Mouse (Mus musculus) hindbrain, postnatal 0 days (tissue): ENCODE measurements around the gene Bub1. TPM values are rescaled to one million over a fixed set of nuclear protein-coding genes. Genes with fewer than 3 reads are reported as not detected.

Experiments
- ATAC-seq: fragments of 200-750 bp; cut with Nextera tagmentation; 2 replicates; pipeline ENCODE4 v1.8.0; 2017; ENCODE audit warnings: mild to moderate bottlenecking, moderate TSS enrichment, moderate library complexity
- DNase-seq: peaks from one replicate; pipeline ENCODE4 v3.0.0-alpha.2; 2015; ENCODE audit warnings: low spot score
- H3K27ac ChIP-seq: fragments of 300-500 bp; sonication (generic); 2 replicates; pipeline ENCODE4 v1.5.1; 2014; ENCODE audit warnings: mild to moderate bottlenecking
- H3K27me3 ChIP-seq: fragments of 300-500 bp; sonication (generic); 2 replicates; pipeline ENCODE4 v1.6.1; 2014; ENCODE audit warnings: low read length, mixed read lengths; ENCODE audit not compliant: insufficient read depth
- H3K36me3 ChIP-seq: fragments of 300-500 bp; sonication (generic); 2 replicates; pipeline ENCODE4 v1.6.1; 2014; ENCODE audit warnings: low read length, mixed read lengths; ENCODE audit not compliant: insufficient read depth
- H3K4me1 ChIP-seq: fragments of 300-500 bp; sonication (generic); 2 replicates; pipeline ENCODE4 v1.6.1; 2014; ENCODE audit warnings: antibody characterized with exemption, low read length, mixed read lengths; ENCODE audit not compliant: insufficient read depth
- H3K4me2 ChIP-seq: fragments of 300-500 bp; sonication (generic); 2 replicates; pipeline ENCODE4 v1.6.1; 2014; ENCODE audit warnings: low read depth, mild to moderate bottlenecking, low read length, moderate library complexity, mixed read lengths
- H3K4me3 ChIP-seq: fragments of 300-500 bp; sonication (generic); 2 replicates; pipeline ENCODE4 v1.5.1; 2014; ENCODE audit warnings: low read length
- H3K9ac ChIP-seq: fragments of 300-500 bp; sonication (generic); replicated peaks from 2 replicates; pipeline ENCODE4 v1.6.1; 2014; ENCODE audit warnings: mild to moderate bottlenecking, low read length, moderate library complexity, mixed read lengths
- H3K9me3 ChIP-seq: fragments of 300-500 bp; sonication (generic); 2 replicates; pipeline ENCODE4 v1.6.1; 2016; ENCODE audit warnings: low read length, mixed read lengths
- CTCF ChIP-seq: IDR thresholded peaks from 2 replicates; pipeline ENCODE4 v1.5.1; 2016; ENCODE audit warnings: antibody characterized with exemption, control low read depth, low read depth
- WGBS: fragments of 180-500 bp; shearing (Covaris S2); extraction: QIAGEN DNeasy Blood & Tissue Kit; methylation state at CpG from one replicate; pipeline ENCODE4 v1.1.7; 2014; 5-methylcytosine and 5-hydroxymethylcytosine counted together
- polyA plus RNA-seq: library from polyadenylated mRNA; unstranded; fragments of >200 nt; fragmentation: Nextera tagmentation; extraction: Ambion mirVana; gene quantifications from 2 replicates; pipeline ENCODE4 v1.2.1, GENCODE M21; 2015
- total RNA-seq: library from RNA; depleted of rRNA; stranded (reverse); fragments of >200 nt; gene quantifications from 2 replicates; pipeline ENCODE4 v1.2.3, GENCODE M21; 2014

The Bub1 gene
- total and polyA plus RNA-seq, 2 experiments from 2014 or later = 6.2 to 9.1 TPM

DNA sequence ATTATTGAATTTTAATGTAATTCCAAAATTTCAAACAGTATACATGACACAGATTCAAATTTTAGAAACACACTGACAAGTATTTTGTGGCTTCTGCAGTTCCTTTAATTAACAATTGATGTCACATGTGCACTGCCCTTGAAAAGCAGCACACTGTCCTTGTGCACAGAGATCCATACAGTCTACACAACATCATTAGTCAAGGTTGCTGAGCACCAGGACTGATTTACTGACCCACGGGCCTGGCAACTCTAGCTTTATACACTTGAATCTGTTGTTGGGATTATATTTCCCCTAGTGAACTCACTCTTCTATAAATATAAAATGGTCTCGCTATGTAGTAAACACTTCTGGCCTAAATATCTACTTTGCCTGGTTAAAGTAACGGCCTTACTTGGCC lies 56.7 kb downstream of the Bub1 start:
- Histone ChIP-seq H3K4me3 (no peak overlapping the region), H3K4me1 (no peaks in the 10 kb centered on the region), H3K27ac (no peak overlapping the region), H3K27me3 (no peaks in the 10 kb centered on the region), H3K36me3 (peaks cover 12% of the 10 kb centered on the region; the same call in 1 of the 2 replicates), H3K4me2 (no peak overlapping the region), H3K9me3 (no peaks in the 10 kb centered on the region), H3K9ac (no peak overlapping the region)
- DNase-seq (no peak), ATAC-seq (0 out of 2 replicates have a peak, but pooled peaks have one; percentile 61)
- TF ChIP-seq CTCF = no peak
- 72% methylated on average over 3 of the region's 3 CpGs for WGBS

DNA sequence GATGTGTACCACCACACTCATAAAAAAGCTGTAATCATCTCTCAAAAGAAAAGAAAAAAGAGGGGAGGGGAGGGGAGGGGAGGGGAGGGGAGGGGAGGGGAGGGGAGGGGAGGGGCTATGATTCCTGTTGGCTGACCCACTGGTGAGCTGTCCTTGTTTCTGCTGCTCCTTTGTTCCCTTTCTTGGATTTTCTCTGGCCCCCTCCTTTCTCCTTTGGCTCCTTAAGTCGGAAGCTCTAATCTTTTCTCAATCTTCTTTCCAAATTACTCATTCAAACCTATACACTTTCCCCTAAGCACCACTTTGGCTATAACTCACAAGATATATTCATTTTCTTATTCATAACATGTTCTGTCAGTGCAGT lies 57.1 kb downstream of the Bub1 start:
- DNase-seq = no peak
- WGBS = 29% methylated on average over 1 of the region's 1 CpGs
- H3K4me1 ChIP-seq = no peaks in the 10 kb centered on the region
- no peak overlapping the region for H3K4me3 ChIP-seq
- no peaks in the 10 kb centered on the region for H3K27me3 ChIP-seq
- H3K9me3 ChIP-seq = no peaks in the 10 kb centered on the region
- ATAC-seq = peak; percentile 32; the same call in 1 of the 2 replicates
- no peak overlapping the region for H3K27ac ChIP-seq
- H3K9ac ChIP-seq = no peak overlapping the region
- H3K4me2 ChIP-seq = no peak overlapping the region
- TF ChIP-seq CTCF = no peak
- peaks cover 12% of the 10 kb centered on the region; the same call in 1 of the 2 replicates for H3K36me3 ChIP-seq

DNA sequence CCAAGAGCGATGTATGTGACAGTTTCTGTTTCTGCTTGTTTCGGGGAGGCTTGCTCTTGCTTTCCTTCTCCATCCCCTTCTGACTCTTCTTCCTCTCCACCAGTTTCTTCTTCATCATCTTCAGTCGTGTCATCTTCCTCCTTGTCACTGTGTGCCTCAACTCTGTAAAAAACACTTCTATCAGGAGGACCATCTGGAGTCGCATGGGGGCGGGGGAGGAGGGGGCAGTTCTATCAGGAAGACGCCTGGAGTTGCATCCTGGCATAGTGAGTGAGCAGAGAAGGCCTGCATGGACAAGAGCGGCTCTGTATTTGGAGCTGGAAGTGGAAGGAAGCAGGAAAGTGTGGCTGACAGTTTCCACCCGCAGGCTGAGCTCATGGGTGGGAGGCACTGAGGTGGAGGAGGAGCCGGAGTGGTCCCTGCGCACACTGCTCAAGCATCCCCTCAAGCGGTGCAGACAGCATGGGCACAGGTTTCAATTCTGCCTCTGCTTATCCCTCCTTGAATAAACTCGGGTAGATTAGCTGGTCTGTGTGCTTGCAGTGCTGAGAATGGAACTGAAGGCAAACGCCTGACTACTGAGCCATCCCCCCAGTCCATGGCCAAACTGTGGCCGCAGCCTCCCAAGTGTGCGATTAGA lies 57.6 kb downstream of the Bub1 start:
- WGBS = 51% methylated on average over 15 of the region's 15 CpGs
- Histone ChIP-seq H3K27ac (peak overlapping the region; percentile 66), H3K9me3 (no peaks in the 10 kb centered on the region), H3K4me3 (no peak overlapping the region), H3K27me3 (no peaks in the 10 kb centered on the region), H3K4me1 (no peaks in the 10 kb centered on the region), H3K36me3 (peaks cover 12% of the 10 kb centered on the region; the same call in 1 of the 2 replicates), H3K9ac (no peak overlapping the region), H3K4me2 (no peak overlapping the region)
- no peak for DNase-seq
- ATAC-seq = peak; percentile 51; the same call in 1 of the 2 replicates
- TF ChIP-seq CTCF = no peak

DNA sequence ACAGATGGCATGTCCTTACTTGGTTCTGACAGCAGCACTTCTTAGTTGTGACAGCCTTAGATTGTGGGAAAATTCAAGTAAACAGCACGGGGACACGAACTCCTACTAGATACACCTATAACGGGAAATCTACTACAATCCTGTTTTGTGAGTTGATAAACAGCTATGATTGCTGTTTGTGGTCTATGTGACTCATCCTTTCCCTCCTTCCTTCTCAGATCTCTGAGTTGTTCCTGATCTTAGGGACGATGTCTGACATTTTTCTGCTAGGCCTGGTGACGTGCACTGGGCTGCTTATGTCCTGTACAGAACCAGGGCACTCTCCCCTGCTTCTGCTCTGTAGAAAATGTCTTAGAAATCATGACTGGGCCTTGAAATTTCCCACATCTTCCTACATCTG lies 70.1 kb downstream of the Bub1 start:
- Histone ChIP-seq H3K9ac (no peak overlapping the region), H3K36me3 (peaks cover 11% of the 10 kb centered on the region; the same call in 1 of the 2 replicates), H3K27ac (no peak overlapping the region), H3K4me1 (no peaks in the 10 kb centered on the region), H3K4me3 (no peak overlapping the region), H3K4me2 (no peak overlapping the region), H3K27me3 (no peaks in the 10 kb centered on the region), H3K9me3 (no peaks in the 10 kb centered on the region)
- no peak for DNase-seq
- no peak for TF ChIP-seq CTCF
- ATAC-seq = no peak
- 89% methylated on average over 5 of the region's 5 CpGs for WGBS

DNA sequence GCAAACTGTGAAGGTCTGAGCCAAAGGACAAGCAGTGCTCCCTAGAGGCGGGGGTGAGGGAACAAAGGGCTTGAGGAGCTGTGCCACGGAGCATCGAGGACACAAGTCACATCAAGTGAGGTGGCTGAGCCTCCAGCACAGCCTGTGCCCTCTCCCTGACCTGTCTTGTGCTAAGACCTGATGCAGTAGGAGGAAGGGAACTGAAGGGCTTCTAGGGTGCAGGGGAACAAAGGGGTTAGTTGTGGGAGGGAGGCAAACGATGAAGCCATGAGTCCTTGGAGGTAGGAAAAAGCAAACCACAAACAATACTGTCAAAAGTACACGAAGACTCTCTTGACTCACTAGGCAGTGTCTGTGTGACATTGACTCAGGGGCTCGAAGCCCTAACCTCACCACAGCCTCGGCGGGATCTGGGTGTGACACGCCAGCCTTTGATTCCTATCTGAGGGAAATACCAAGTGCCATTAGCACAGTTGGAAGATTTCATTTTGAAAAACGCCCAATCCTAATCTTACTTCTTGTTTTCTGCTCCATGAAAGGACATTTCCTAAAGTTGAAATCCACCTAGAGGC lies 71.2 kb downstream of the Bub1 start:
- no peaks in the 10 kb centered on the region for H3K27me3 ChIP-seq
- TF ChIP-seq CTCF = no peak
- peaks cover 11% of the 10 kb centered on the region; the same call in 1 of the 2 replicates for H3K36me3 ChIP-seq
- no peak overlapping the region for H3K27ac ChIP-seq
- no peaks in the 10 kb centered on the region for H3K9me3 ChIP-seq
- H3K4me2 ChIP-seq = no peak overlapping the region
- H3K4me1 ChIP-seq = no peaks in the 10 kb centered on the region
- DNase-seq (no peak), ATAC-seq (no peak)
- H3K4me3 ChIP-seq = no peak overlapping the region
- 80% methylated on average over 10 of the region's 10 CpGs for WGBS
- no peak overlapping the region for H3K9ac ChIP-seq

DNA sequence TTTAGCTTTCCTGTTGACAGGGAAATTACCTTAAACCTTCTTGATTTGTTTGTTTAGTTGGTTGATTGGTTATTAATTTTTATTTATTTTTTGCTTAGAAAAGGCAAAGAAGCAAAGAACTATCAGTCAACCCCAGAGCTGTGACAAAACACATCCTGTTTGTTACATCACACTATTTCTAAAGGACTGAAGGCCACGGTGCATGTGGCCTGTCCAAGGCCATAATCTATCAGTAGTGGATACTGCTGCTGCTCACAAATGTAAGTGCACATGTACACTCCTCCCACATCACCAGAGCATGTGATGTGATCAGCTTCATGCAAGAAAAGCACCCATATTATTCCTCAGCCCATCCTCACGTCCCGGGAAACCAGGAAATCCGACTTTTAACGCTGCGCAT lies 71.7 kb downstream of the Bub1 start:
- no peak for TF ChIP-seq CTCF
- Histone ChIP-seq H3K4me2 (no peak overlapping the region), H3K4me1 (no peaks in the 10 kb centered on the region), H3K36me3 (peaks cover 11% of the 10 kb centered on the region; the same call in 1 of the 2 replicates), H3K27ac (no peak overlapping the region), H3K4me3 (no peak overlapping the region), H3K9me3 (no peaks in the 10 kb centered on the region), H3K9ac (no peak overlapping the region), H3K27me3 (no peaks in the 10 kb centered on the region)
- WGBS = 88% methylated on average over 6 of the region's 6 CpGs
- ATAC-seq (no peak), DNase-seq (no peak)
